Mouse (Mus musculus) left cerebral cortex, postnatal 25 days (tissue): ENCODE data around the gene Psen1. TPM values are rescaled to one million over a fixed set of nuclear protein-coding genes. Genes with fewer than 3 reads are reported as not detected.

ENCODE experiments used
- DNase-seq, 2 experiments: peaks; one replicate each; pipeline ENCODE4 v3.0.0; 2022; ENCODE audit warnings: low spot score in 2 of 2, mixed read lengths in 1 of 2
- intact Hi-C: fragments of 180-260 bp; cut with DNase I; formaldehyde crosslinking; loops from one replicate; pipeline ENCODE4 v1.15.1; 2025
- total RNA-seq, 2 experiments: library from RNA; stranded (reverse); gene quantifications; 2 replicates each; pipeline ENCODE4 v1.2.3; 2021

Psen1 gene
- 10 to 100 TPM; 64.9 to 68.1 TPM for total RNA-seq

- peak; percentile 92 to 96 for DNase-seq
- intact Hi-C loops: no loop called here
Observed at GRCm38 (mm10) chr12:83687934-83688315, at the start of gene Psen1. Psen1 (plus strand) TSS chr12:83688152.

GRCm38 (mm10) chr12:83641233-83641632, 46.7 kb upstream of the Psen1 start:
- intact Hi-C loops: no loop called here
- no peak for DNase-seq

- no peak for DNase-seq
- intact Hi-C loops: no loop called here
Observed at GRCm38 (mm10) chr12:83643116-83643515, 44.8 kb upstream of the Psen1 start.

- intact Hi-C loops: no loop called here
- DNase-seq: no peak
Observed at GRCm38 (mm10) chr12:83650346-83650745, 37.6 kb upstream of the Psen1 start.

GRCm38 (mm10) chr12:83651414-83651813, 36.5 kb upstream of the Psen1 start:
- no peak for DNase-seq
- intact Hi-C loops: no loop called here

GRCm38 (mm10) chr12:83685466-83685865, 2.5 kb upstream of the Psen1 start:
- intact Hi-C loops: no loop called here
- DNase-seq: no peak

GRCm38 (mm10) chr12:83686575-83687350, 1.2 kb upstream of the Psen1 start:
- intact Hi-C loops: no loop called here

GRCm38 (mm10) chr12:83688316-83689086, 549 bp downstream of the Psen1 start:
- intact Hi-C loops: no loop called here
- DNase-seq: peak; percentile 49 to 77

More at GRCm38 (mm10) chr12:83686575-83687350, 1.2 kb upstream of the Psen1 start:
- no peak for DNase-seq

GRCm38 (mm10) chr12:83689087-83689432, 1.1 kb downstream of the Psen1 start:
- intact Hi-C loops: no loop called here

GRCm38 (mm10) chr12:83694011-83694410, 6.1 kb downstream of the Psen1 start:
- no peak for DNase-seq
- intact Hi-C loops: no loop called here

More at GRCm38 (mm10) chr12:83689087-83689432, 1.1 kb downstream of the Psen1 start:
- DNase-seq: no peak

GRCm38 (mm10) chr12:83694669-83695068, 6.7 kb downstream of the Psen1 start:
- intact Hi-C loops: no loop called here
- no peak for DNase-seq

- intact Hi-C loops: no loop called here
- no peak for DNase-seq
Observed at GRCm38 (mm10) chr12:83698637-83699036, 10.7 kb downstream of the Psen1 start.

GRCm38 (mm10) chr12:83701608-83702007, 13.7 kb downstream of the Psen1 start:
- no peak for DNase-seq
- intact Hi-C loops: no loop called here

- intact Hi-C loops: no loop called here
- no peak for DNase-seq
Observed at GRCm38 (mm10) chr12:83702796-83703195, 14.8 kb downstream of the Psen1 start.

- intact Hi-C loops: no loop called here
- DNase-seq: no peak
Observed at GRCm38 (mm10) chr12:83706951-83707350, 19.0 kb downstream of the Psen1 start.

- intact Hi-C loops: no loop called here
- DNase-seq: no peak
Observed at GRCm38 (mm10) chr12:83708160-83709092, 20.5 kb downstream of the Psen1 start.

- DNase-seq: no peak
- intact Hi-C loops: loop anchor here (5.0 kb wide), 3 partner anchors 92 to 352 kb away; no protein-coding TSS in a partner anchor
Observed at GRCm38 (mm10) chr12:83709934-83710333, 22.0 kb downstream of the Psen1 start.

- peak; percentile 64 to 89 for DNase-seq
- intact Hi-C loops: loop anchor here (2.0 to 5.0 kb wide), 4 partner anchors 89 to 349 kb away; no protein-coding TSS in a partner anchor
Observed at GRCm38 (mm10) chr12:83713749-83714148, 25.8 kb downstream of the Psen1 start.

- peak; percentile 26 to 80 for DNase-seq
- intact Hi-C loops: loop anchor here (2.0 kb wide), 1 partner anchor 54 kb away; no protein-coding TSS in a partner anchor
Observed at GRCm38 (mm10) chr12:83716416-83717184, 28.6 kb downstream of the Psen1 start.
